Mouse (Mus musculus) adrenal gland, postnatal 25 days (tissue): Measurements from ENCODE around the gene Tnfsfm13. TPM values are rescaled to one million over a fixed set of nuclear protein-coding genes. Genes with fewer than 3 reads are reported as not detected.
"Not testable (repeated sequence)": the region's sequence is repeated elsewhere in the genome, so short reads cannot be mapped to it uniquely, and the experiment has no call there.

Experiments used
- DNase-seq: peaks from one replicate; pipeline ENCODE4 v3.0.0; 2021; ENCODE audit warnings: mixed read lengths
- long read RNA-seq: library from polyadenylated mRNA; stranded (forward); transcript quantifications from one replicate; pipeline ENCODE4 v2.0.0, GENCODE M21; 2021
- total RNA-seq: library from RNA; stranded (reverse); gene quantifications from 2 replicates; pipeline ENCODE4 v1.2.3, GENCODE M21; 2021

The Tnfsfm13 gene
- total RNA-seq, result 3.8 and 4.6 TPM in 2 replicates
- long read RNA-seq, transcript Tnfsfm13-202 (13 exons, 1,470 nt), result major isoform, 6 of 11 reads
- long read RNA-seq, partial matches to known transcripts, result 1 of 11 reads
- long read RNA-seq, other reads (novel, unspliced or antisense), result 4 of 11 reads

- DNase-seq, result peak; percentile 77
Measured at GRCm38 (mm10) chr11:69695361-69696181, at the start of gene Tnfsfm13, which contains the start of gene Tnfsf12. Gene Tnfsfm13 (minus strand): TSS chr11:69696098. Gene Tnfsf12 (minus strand): TSS chr11:69695849.

GRCm38 (mm10) chr11:69731408-69731807, 35.5 kb upstream of the Tnfsfm13 start:
- not testable (repeated sequence) for DNase-seq

GRCm38 (mm10) chr11:69729063-69729462, 33.2 kb upstream of the Tnfsfm13 start:
- peak; percentile 65 for DNase-seq

- DNase-seq, result no peak
Measured at GRCm38 (mm10) chr11:69725951-69726350, 30.1 kb upstream of the Tnfsfm13 start.

- DNase-seq, result no peak
Measured at GRCm38 (mm10) chr11:69723074-69723473, 27.2 kb upstream of the Tnfsfm13 start.

- no peak for DNase-seq
Measured at GRCm38 (mm10) chr11:69720852-69721251, 25.0 kb upstream of the Tnfsfm13 start.

- DNase-seq, result no peak
Measured at GRCm38 (mm10) chr11:69719423-69719822, 23.5 kb upstream of the Tnfsfm13 start.

GRCm38 (mm10) chr11:69718661-69719060, 22.8 kb upstream of the Tnfsfm13 start:
- DNase-seq, result no peak

- no peak for DNase-seq
Measured at GRCm38 (mm10) chr11:69716953-69717352, 21.1 kb upstream of the Tnfsfm13 start.

- DNase-seq, result peak; percentile 15
Measured at GRCm38 (mm10) chr11:69715929-69716328, 20.0 kb upstream of the Tnfsfm13 start.

GRCm38 (mm10) chr11:69715482-69715881, 19.6 kb upstream of the Tnfsfm13 start:
- peak; percentile 49 for DNase-seq

- no peak for DNase-seq
Measured at GRCm38 (mm10) chr11:69714636-69715329, 18.9 kb upstream of the Tnfsfm13 start.

GRCm38 (mm10) chr11:69712954-69713672, 17.2 kb upstream of the Tnfsfm13 start:
- DNase-seq, result no peak

GRCm38 (mm10) chr11:69711082-69711481, 15.2 kb upstream of the Tnfsfm13 start:
- DNase-seq, result no peak

- DNase-seq, result no peak
Measured at GRCm38 (mm10) chr11:69710470-69710869, 14.6 kb upstream of the Tnfsfm13 start.

- no peak for DNase-seq
Measured at GRCm38 (mm10) chr11:69709554-69710446, 13.9 kb upstream of the Tnfsfm13 start.

- no peak for DNase-seq
Measured at GRCm38 (mm10) chr11:69708614-69709265, 12.8 kb upstream of the Tnfsfm13 start.

GRCm38 (mm10) chr11:69707873-69708381, 12.0 kb upstream of the Tnfsfm13 start:
- no peak for DNase-seq

GRCm38 (mm10) chr11:69707480-69707847, 11.6 kb upstream of the Tnfsfm13 start:
- DNase-seq, result no peak

GRCm38 (mm10) chr11:69706775-69707479, 11.0 kb upstream of the Tnfsfm13 start:
- peak; percentile 87 for DNase-seq
